ENCODE assay signal across 17 mouse cellular contexts in genomic region chr2:172103881-172104655, GRCm38 (mm10).
DNase-seq lines count a peak whose midpoint lies in the region; ATAC-seq and TF ChIP-seq lines count a peak whose summit lies in the region.
"Had no signal": no experiment of that assay in that cellular context is flagged by ENCODE, and none has a peak within 500 bp of the region (broad histone marks: within the 10 kb centered on the region; RNA-seq: fewer than 3 reads in every experiment).

No protein-coding gene starts in this region.

- H3K9ac ChIP-seq in kidney, embryonic 15.5 days = no peak overlapping the region
- H3K9ac ChIP-seq in kidney, embryonic 16.5 days (replicated peaks; ENCODE audit: low read length) = no peak overlapping the region
- H3K9ac ChIP-seq in liver, postnatal 0 days (replicated peaks) = no peak overlapping the region
- H3K9ac ChIP-seq: liver, embryonic 14.5 days; midbrain, embryonic 15.5 days had no signal

- intact Hi-C loops in left cerebral cortex, postnatal 25 days (cut with DNase I) = no loop called here

- no peaks in the 10 kb centered on the region for H3K36me3 ChIP-seq in kidney, embryonic 15.5 days
- H3K36me3 ChIP-seq in kidney, embryonic 16.5 days (ENCODE audit: insufficient read depth, low read length) = no peaks in the 10 kb centered on the region
- no peaks in the 10 kb centered on the region for H3K36me3 ChIP-seq in liver, postnatal 0 days (replicated peaks; ENCODE audit: insufficient read depth, low read length)
- H3K36me3 ChIP-seq: heart, embryonic 10.5 days; midbrain, embryonic 15.5 days had no signal

- no peaks in the 10 kb centered on the region for H3K27me3 ChIP-seq in kidney, embryonic 15.5 days
- no peaks in the 10 kb centered on the region for H3K27me3 ChIP-seq in kidney, embryonic 16.5 days (ENCODE audit: insufficient read depth, low read length)
- H3K27me3 ChIP-seq in liver, postnatal 0 days (ENCODE audit: insufficient read depth, low read length) = no peaks in the 10 kb centered on the region
- H3K27me3 ChIP-seq: midbrain, embryonic 15.5 days had no signal

- H3K4me2 ChIP-seq in kidney, embryonic 15.5 days = no peak overlapping the region
- no peak overlapping the region for H3K4me2 ChIP-seq in kidney, embryonic 16.5 days (replicated peaks; ENCODE audit: low read depth, low read length)
- H3K4me2 ChIP-seq in liver, postnatal 0 days (ENCODE audit: low read depth, low read length) = no peak overlapping the region
- H3K4me2 ChIP-seq: midbrain, embryonic 15.5 days had no signal

- 29% methylated on average over 18 of the region's 18 CpGs for WGBS in kidney, embryonic 15.5 days
- 28% methylated on average over 18 of the region's 18 CpGs for WGBS in kidney, embryonic 16.5 days
- 75% methylated on average over 18 of the region's 18 CpGs for WGBS in liver, postnatal 0 days (ENCODE audit: insufficient replicate concordance)

- H3K4me1 ChIP-seq in kidney, embryonic 15.5 days = peaks cover 16% of the 10 kb centered on the region
- H3K4me1 ChIP-seq in kidney, embryonic 16.5 days (ENCODE audit: insufficient read depth, low read length) = no peaks in the 10 kb centered on the region
- no peaks in the 10 kb centered on the region for H3K4me1 ChIP-seq in liver, postnatal 0 days (ENCODE audit: insufficient read depth)

- TF ChIP-seq CTCF in liver, postnatal 0 days (IDR thresholded peaks at IDR 0.05; ENCODE audit: low read depth) = no peak

- H3K4me3 ChIP-seq in kidney, embryonic 15.5 days (replicated peaks) = no peak overlapping the region
- H3K4me3 ChIP-seq in kidney, embryonic 16.5 days (ENCODE audit: low read length) = no peak overlapping the region
- H3K4me3 ChIP-seq in liver, postnatal 0 days (ENCODE audit: low read depth, low read length) = no peak overlapping the region
- H3K4me3 ChIP-seq: heart, embryonic 10.5 days; left cerebral cortex, adult 2 months; midbrain, embryonic 15.5 days had no signal

- no peak overlapping the region for H3K27ac ChIP-seq in kidney, embryonic 15.5 days
- no peak overlapping the region for H3K27ac ChIP-seq in kidney, embryonic 16.5 days (ENCODE audit: low read length)
- no peak overlapping the region for H3K27ac ChIP-seq in liver, postnatal 0 days (ENCODE audit: low read depth)
- H3K27ac ChIP-seq: heart, embryonic 10.5 days; left cerebral cortex, adult 2 months; liver, embryonic 14.5 days; midbrain, embryonic 15.5 days had no signal

- no peak; the same call in 1 of the 2 replicates for ATAC-seq in kidney, embryonic 15.5 days (replicated peaks; ENCODE audit: low FRiP score)
- 0 out of 2 replicates have a peak, but pooled peaks have one; percentile 31 for ATAC-seq in kidney, embryonic 16.5 days (ENCODE audit: low FRiP score, low TSS enrichment)
- ATAC-seq in liver, postnatal 0 days = no peak
- ATAC-seq: intestine, postnatal 0 days had no signal

- H3K9me3 ChIP-seq in kidney, embryonic 15.5 days (replicated peaks) = no peaks in the 10 kb centered on the region
- no peaks in the 10 kb centered on the region for H3K9me3 ChIP-seq in kidney, embryonic 16.5 days (ENCODE audit: low read length)
- no peaks in the 10 kb centered on the region for H3K9me3 ChIP-seq in liver, postnatal 0 days (ENCODE audit: low read length)
- H3K9me3 ChIP-seq: heart, embryonic 10.5 days; midbrain, embryonic 15.5 days had no signal

- DNase-seq in embryo, embryonic 10.5 days (ENCODE audit: low spot score) = peak; percentile 9
- DNase-seq in embryo, embryonic 10 days (ENCODE audit: low spot score) = no peak
- peak; percentile 27 for DNase-seq in kidney, adult 9 months
- peak; percentile 11 to 67 for DNase-seq in left cerebral cortex, postnatal 25 days (ENCODE audit: low spot score in 2 of 2)
- DNase-seq in liver, postnatal 0 days = no peak
- DNase-seq in adrenal gland, postnatal 4 days (ENCODE audit: low spot score in 2 of 2) = no peak
- DNase-seq: cerebellum, adult 8-10 months; heart, postnatal 4 days; lung, postnatal 4 days; thymus, postnatal 4 days had no signal

- TF ChIP-seq EP300 in liver, postnatal 0 days (IDR thresholded peaks at IDR 0.05; ENCODE audit: low read depth) = no peak

Comparison
In these comparisons a context has a peak if more than half of its experiments do, and no peak if none do; other contexts are left out.
1. DNase-seq: peak in embryo, embryonic 10.5 days (single experiment), kidney, adult 9 months (single experiment) and left cerebral cortex, postnatal 25 days (2 of 2); none in embryo, embryonic 10 days (single experiment), liver, postnatal 0 days (single experiment) and adrenal gland, postnatal 4 days (0 of 2).